Mouse (Mus musculus) heart, embryonic 11.5 days (tissue): ENCODE data around the gene Sppl2c. TPM values are rescaled to one million over a fixed set of nuclear protein-coding genes. Genes with fewer than 3 reads are reported as not detected.

Experiments used
- ATAC-seq: fragments of 200-750 bp; cut with Nextera tagmentation; replicated peaks from 2 replicates; pipeline ENCODE4 v1.8.0; 2017; ENCODE audit warnings: moderate library complexity; ENCODE audit not compliant: insufficient number of reproducible peaks, low FRiP score, low TSS enrichment
- H3K27ac ChIP-seq: fragments of 300-500 bp; sonication (generic); 2 replicates; pipeline ENCODE4 v1.5.1; 2014; ENCODE audit warnings: mild to moderate bottlenecking, low read depth, low read length
- H3K27me3 ChIP-seq: fragments of 300-500 bp; sonication (generic); 2 replicates; pipeline ENCODE4 v1.6.1; 2014; ENCODE audit warnings: mild to moderate bottlenecking, low read length, mixed read lengths; ENCODE audit not compliant: control insufficient read depth, insufficient read depth
- H3K36me3 ChIP-seq: fragments of 300-500 bp; sonication (generic); 2 replicates; pipeline ENCODE4 v1.6.1; 2014; ENCODE audit warnings: mild to moderate bottlenecking, low read length, moderate library complexity, mixed read lengths; ENCODE audit not compliant: control insufficient read depth, insufficient read depth
- H3K4me1 ChIP-seq: fragments of 300-500 bp; sonication (generic); 2 replicates; pipeline ENCODE4 v1.6.1; 2014; ENCODE audit warnings: low read length; ENCODE audit not compliant: control insufficient read depth, insufficient read depth
- H3K4me2 ChIP-seq: fragments of 300-500 bp; sonication (generic); 2 replicates; pipeline ENCODE4 v1.6.1; 2014; ENCODE audit warnings: mild to moderate bottlenecking, moderate library complexity
- H3K4me3 ChIP-seq: fragments of 300-500 bp; sonication (generic); 2 replicates; pipeline ENCODE4 v1.5.1; 2014; ENCODE audit warnings: low read depth, low read length
- H3K9ac ChIP-seq: fragments of 300-500 bp; sonication (generic); 2 replicates; pipeline ENCODE4 v1.6.1; 2014; ENCODE audit warnings: mild to moderate bottlenecking, low read depth, low read length, moderate library complexity
- H3K9me3 ChIP-seq: fragments of 300-500 bp; sonication (generic); replicated peaks from 2 replicates; pipeline ENCODE4 v1.6.1; 2016; ENCODE audit warnings: low read length; ENCODE audit not compliant: control insufficient read depth
- WGBS: fragments of 180-500 bp; shearing (Covaris S2); extraction: QIAGEN DNeasy Blood & Tissue Kit; methylation state at CpG from one replicate; pipeline ENCODE4 v1.1.7; 2014; ENCODE audit not compliant: insufficient replicate concordance; 5-methylcytosine and 5-hydroxymethylcytosine counted together
- polyA plus RNA-seq: library from polyadenylated mRNA; unstranded; fragments of >200 nt; fragmentation: Nextera tagmentation; extraction: Ambion mirVana; gene quantifications from 2 replicates; pipeline ENCODE4 v1.2.1, GENCODE M21; 2014

The Sppl2c gene
- polyA plus RNA-seq, 1 experiment from 2014 or later, result not detected

GRCm38 (mm10) chr11:104230066-104230778 is 44.1 kb downstream of the Sppl2c start:
- H3K4me3 ChIP-seq, result peak overlapping the region; percentile 67
- peaks cover 43% of the 10 kb centered on the region for H3K27me3 ChIP-seq
- peaks cover 9% of the 10 kb centered on the region for H3K4me1 ChIP-seq
- H3K9ac ChIP-seq, result no peak overlapping the region
- H3K27ac ChIP-seq, result no peak overlapping the region
- WGBS, result 12% methylated on average over 9 of the region's 9 CpGs
- no peaks in the 10 kb centered on the region for H3K9me3 ChIP-seq
- no peaks in the 10 kb centered on the region for H3K36me3 ChIP-seq
- ATAC-seq, result no peak
- peak overlapping the region; percentile 96 for H3K4me2 ChIP-seq

- ATAC-seq, result peak; percentile 87
- WGBS, result 1% methylated on average over 84 of the region's 94 CpGs
- peaks cover 51% of the 10 kb centered on the region for H3K27me3 ChIP-seq
- H3K27ac ChIP-seq, result no peak within 1 kb of the TSS
- peak within 1 kb of the TSS; percentile 96 for H3K4me2 ChIP-seq
- no peaks in the 10 kb centered on the region for H3K9me3 ChIP-seq
- peak within 1 kb of the TSS; percentile 75 for H3K9ac ChIP-seq
- peak within 1 kb of the TSS; percentile 67 for H3K4me3 ChIP-seq
- no peaks in the 10 kb centered on the region for H3K36me3 ChIP-seq
- H3K4me1 ChIP-seq, result peaks cover 9% of the 10 kb centered on the region
Observed at GRCm38 (mm10) chr11:104231041-104231911, 45.1 kb downstream of the Sppl2c start, which contains the start of gene Mapt. Gene Mapt (plus strand): TSS chr11:104231390.

GRCm38 (mm10) chr11:104232141-104233061 is 46.3 kb downstream of the Sppl2c start:
- no peak for ATAC-seq

DNA sequence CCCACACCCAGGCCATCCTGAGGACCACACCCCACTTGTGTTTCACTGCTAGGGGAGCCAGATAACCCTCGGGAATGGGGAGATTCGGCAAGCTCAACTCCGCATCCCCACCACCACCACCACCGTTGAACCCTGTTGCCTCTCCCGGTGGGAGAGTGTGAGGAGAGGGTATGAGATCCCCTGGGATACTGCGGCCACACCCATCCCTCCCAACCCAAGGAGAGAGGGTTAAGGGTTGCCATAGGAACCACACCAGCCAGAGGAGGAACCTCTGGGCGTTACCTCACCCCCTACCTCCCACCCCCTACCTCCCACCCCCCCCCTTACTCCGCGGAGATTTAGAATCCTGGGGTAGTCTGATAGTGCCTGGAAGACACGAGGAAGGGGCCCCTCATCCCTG is 47.0 kb downstream of the Sppl2c start:
- Histone ChIP-seq H3K9ac (no peak overlapping the region), H3K27ac (no peak overlapping the region), H3K36me3 (no peaks in the 10 kb centered on the region), H3K4me3 (peak overlapping the region; percentile 67; the same call in 1 of the 2 replicates), H3K9me3 (no peaks in the 10 kb centered on the region), H3K4me1 (peaks cover 9% of the 10 kb centered on the region), H3K27me3 (peaks cover 57% of the 10 kb centered on the region), H3K4me2 (peak overlapping the region; percentile 96)
- WGBS, result under 1% methylated on average over 10 of the region's 10 CpGs
- ATAC-seq, result no peak

More at GRCm38 (mm10) chr11:104232141-104233061, 46.3 kb downstream of the Sppl2c start:
- Histone ChIP-seq H3K4me2 (peak overlapping the region; percentile 96), H3K27me3 (peaks cover 57% of the 10 kb centered on the region), H3K4me3 (peak overlapping the region; percentile 67), H3K9ac (peak overlapping the region; percentile 34; the same call in 1 of the 2 replicates), H3K36me3 (no peaks in the 10 kb centered on the region), H3K9me3 (no peaks in the 10 kb centered on the region), H3K4me1 (peaks cover 9% of the 10 kb centered on the region), H3K27ac (no peak overlapping the region)
- WGBS, result 1% methylated on average over 54 of the region's 72 CpGs

- peak overlapping the region; percentile 20; the same call in 1 of the 2 replicates for H3K4me2 ChIP-seq
- H3K4me3 ChIP-seq, result 0 out of 2 replicates have a peak overlapping the region, but pooled peaks have one; percentile 2
- no peak overlapping the region for H3K27ac ChIP-seq
- no peaks in the 10 kb centered on the region for H3K9me3 ChIP-seq
- no peak for ATAC-seq
- H3K9ac ChIP-seq, result no peak overlapping the region
- no peaks in the 10 kb centered on the region for H3K36me3 ChIP-seq
- WGBS, result 3% methylated on average over 30 of the region's 30 CpGs
- H3K4me1 ChIP-seq, result peaks cover 9% of the 10 kb centered on the region
- H3K27me3 ChIP-seq, result peaks cover 57% of the 10 kb centered on the region
Observed at GRCm38 (mm10) chr11:104233574-104234206, 47.6 kb downstream of the Sppl2c start.

GRCm38 (mm10) chr11:104234680-104235079 is 48.6 kb downstream of the Sppl2c start:
- WGBS, result 48% methylated on average over 6 of the region's 6 CpGs
- Histone ChIP-seq H3K4me1 (peaks cover 9% of the 10 kb centered on the region), H3K27me3 (peaks cover 50% of the 10 kb centered on the region)

DNA sequence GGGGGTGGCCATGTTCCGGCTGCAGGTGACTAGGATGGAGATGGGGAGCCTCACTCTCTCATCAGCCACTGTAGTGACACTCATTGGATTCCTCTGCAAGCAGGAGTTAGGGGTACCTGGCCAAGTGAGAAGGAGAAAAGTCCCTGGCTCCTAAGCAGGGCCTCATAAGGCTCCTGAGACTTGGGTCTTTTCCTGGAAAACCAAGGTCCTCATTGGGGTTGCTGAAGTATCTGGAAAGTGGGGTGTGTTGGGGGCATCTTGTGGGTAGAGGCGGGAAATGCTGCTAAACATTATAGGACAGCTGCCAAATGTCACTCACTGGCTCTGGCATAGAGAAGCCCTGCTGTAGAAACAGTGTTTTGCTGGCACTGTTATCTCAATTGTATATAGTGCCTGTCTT is 49.8 kb downstream of the Sppl2c start:
- H3K27me3 ChIP-seq, result peaks cover 50% of the 10 kb centered on the region
- peaks cover 9% of the 10 kb centered on the region for H3K4me1 ChIP-seq
- H3K4me2 ChIP-seq, result no peak overlapping the region
- H3K9ac ChIP-seq, result no peak overlapping the region
- no peak overlapping the region for H3K27ac ChIP-seq
- WGBS, result 65% methylated on average over 2 of the region's 2 CpGs
- no peaks in the 10 kb centered on the region for H3K9me3 ChIP-seq
- no peak for ATAC-seq
- no peak overlapping the region for H3K4me3 ChIP-seq
- H3K36me3 ChIP-seq, result no peaks in the 10 kb centered on the region

More at GRCm38 (mm10) chr11:104234680-104235079, 48.6 kb downstream of the Sppl2c start:
- ATAC-seq, result no peak
- no peak overlapping the region for H3K4me3 ChIP-seq
- no peaks in the 10 kb centered on the region for H3K36me3 ChIP-seq
- H3K4me2 ChIP-seq, result no peak overlapping the region
- H3K9ac ChIP-seq, result no peak overlapping the region
- H3K9me3 ChIP-seq, result no peaks in the 10 kb centered on the region
- H3K27ac ChIP-seq, result no peak overlapping the region
